Mouse (Mus musculus): ENCODE measurements around the gene Rad9a. TPM values are rescaled to one million over a fixed set of nuclear protein-coding genes. Genes with fewer than 3 reads are reported as not detected.

Rad9a gene
- polyA plus RNA-seq, 1 experiment from 2014 or later = 21.3 TPM

DNA sequence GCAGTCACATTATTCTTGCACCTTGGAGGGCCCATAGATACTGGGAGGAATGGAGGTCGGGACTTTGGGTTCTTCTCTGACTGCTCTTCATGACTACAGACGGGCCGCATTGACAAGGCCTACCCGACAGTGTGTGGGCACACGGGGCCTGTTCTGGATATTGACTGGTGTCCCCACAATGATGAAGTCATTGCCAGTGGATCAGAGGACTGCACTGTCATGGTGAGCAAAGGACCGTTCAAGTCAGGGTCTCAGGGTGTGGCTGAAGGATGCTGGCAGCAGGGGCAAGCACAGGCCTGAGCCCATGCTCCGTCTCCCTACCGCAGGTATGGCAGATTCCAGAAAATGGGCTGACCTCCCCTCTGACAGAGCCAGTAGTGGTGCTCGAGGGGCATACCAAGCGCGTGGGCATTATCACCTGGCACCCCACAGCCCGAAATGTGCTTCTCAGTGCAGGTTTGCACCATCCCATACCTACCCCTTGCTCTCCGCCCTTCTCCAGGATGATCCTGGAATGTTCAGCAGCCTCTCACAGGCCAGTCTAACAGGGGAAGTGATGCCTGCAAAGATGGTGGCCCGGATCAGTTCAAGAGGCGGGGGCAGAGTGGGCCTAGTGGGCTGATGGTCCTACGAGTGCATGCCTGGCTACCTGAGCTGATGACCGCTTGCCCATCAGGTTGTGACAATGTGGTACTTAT lies 51.5 kb downstream of the Rad9a start:
- peak overlapping the region; percentile 91 for H3K9ac ChIP-seq
- peaks cover 42% of the 10 kb centered on the region for H3K4me1 ChIP-seq
- WGBS = 90% methylated on average over 17 of the region's 17 CpGs
- H3K27ac ChIP-seq (replicated peaks) = no peak overlapping the region
- H3K27me3 ChIP-seq (replicated peaks) = no peaks in the 10 kb centered on the region
- peaks cover 44% of the 10 kb centered on the region for H3K36me3 ChIP-seq
- H3K9me3 ChIP-seq = peaks cover 5% of the 10 kb centered on the region; the same call in 1 of the 2 replicates
- ATAC-seq (ENCODE audit: extremely low read depth, insufficient number of reproducible peaks, low FRiP score, low TSS enrichment) = no peak
- H3K4me2 ChIP-seq = peak overlapping the region; percentile 88
- H3K4me3 ChIP-seq = peak overlapping the region; percentile 84; the same call in 1 of the 2 replicates

- Histone ChIP-seq H3K9me3 (peaks cover 5% of the 10 kb centered on the region; the same call in 1 of the 2 replicates), H3K27me3 (replicated peaks) (no peaks in the 10 kb centered on the region), H3K4me2 (peak overlapping the region; percentile 88), H3K4me1 (peaks cover 42% of the 10 kb centered on the region), H3K9ac (peak overlapping the region; percentile 91), H3K36me3 (peaks cover 44% of the 10 kb centered on the region), H3K27ac (replicated peaks) (no peak overlapping the region; the same call in 1 of the 2 replicates), H3K4me3 (peak overlapping the region; percentile 84)
- no peak for ATAC-seq (ENCODE audit: extremely low read depth, insufficient number of reproducible peaks, low FRiP score, low TSS enrichment)
- 81% methylated on average over 11 of the region's 11 CpGs for WGBS
These were observed 52.2 kb downstream of the Rad9a start for GRCm38 (mm10) chr19:4149283-4149682.

- no peak for ATAC-seq (ENCODE audit: extremely low read depth, insufficient number of reproducible peaks, low FRiP score, low TSS enrichment)
- Histone ChIP-seq H3K36me3 (peaks cover 40% of the 10 kb centered on the region), H3K4me2 (peak overlapping the region; percentile 88), H3K4me1 (peaks cover 42% of the 10 kb centered on the region), H3K9ac (peak overlapping the region; percentile 91), H3K4me3 (peak overlapping the region; percentile 84), H3K27ac (replicated peaks) (peak overlapping the region; percentile 76), H3K9me3 (peaks cover 5% of the 10 kb centered on the region; the same call in 1 of the 2 replicates), H3K27me3 (replicated peaks) (no peaks in the 10 kb centered on the region)
- 3% methylated on average over 8 of the region's 8 CpGs for WGBS
These were observed 52.6 kb downstream of the Rad9a start for GRCm38 (mm10) chr19:4148819-4149218.

DNA sequence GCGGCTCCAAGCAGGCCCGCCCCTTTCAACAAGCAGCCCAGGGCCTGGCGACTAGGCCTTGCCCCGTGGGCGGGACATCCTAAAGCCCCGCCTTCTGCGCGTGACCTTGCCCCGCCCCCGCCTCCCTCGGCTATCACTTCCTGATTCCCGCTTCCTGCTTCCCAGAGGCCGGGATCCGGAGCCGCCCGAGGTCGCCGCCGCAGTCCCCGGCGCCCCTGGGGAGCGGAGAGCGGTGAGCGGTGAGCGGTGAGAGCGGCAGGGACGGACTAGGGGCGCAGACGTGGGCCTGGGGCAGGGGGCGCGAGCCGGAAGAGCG lies 53.0 kb downstream of the Rad9a start, which contains the start of gene Coro1b:
Coro1b (plus strand) TSS at position 129 of the 316 bp plus-strand sequence.
- Histone ChIP-seq H3K9ac (peak within 1 kb of the TSS; percentile 91), H3K4me1 (peaks cover 41% of the 10 kb centered on the region), H3K27ac (replicated peaks) (peak within 1 kb of the TSS; percentile 76), H3K27me3 (replicated peaks) (no peaks in the 10 kb centered on the region), H3K4me3 (peak within 1 kb of the TSS; percentile 84), H3K36me3 (peaks cover 36% of the 10 kb centered on the region), H3K4me2 (peak within 1 kb of the TSS; percentile 88), H3K9me3 (peaks cover 5% of the 10 kb centered on the region; the same call in 1 of the 2 replicates)
- WGBS = 0% methylated on average over 30 of the region's 33 CpGs
- peak; percentile 91 for ATAC-seq (ENCODE audit: extremely low read depth, insufficient number of reproducible peaks, low FRiP score, low TSS enrichment)

DNA sequence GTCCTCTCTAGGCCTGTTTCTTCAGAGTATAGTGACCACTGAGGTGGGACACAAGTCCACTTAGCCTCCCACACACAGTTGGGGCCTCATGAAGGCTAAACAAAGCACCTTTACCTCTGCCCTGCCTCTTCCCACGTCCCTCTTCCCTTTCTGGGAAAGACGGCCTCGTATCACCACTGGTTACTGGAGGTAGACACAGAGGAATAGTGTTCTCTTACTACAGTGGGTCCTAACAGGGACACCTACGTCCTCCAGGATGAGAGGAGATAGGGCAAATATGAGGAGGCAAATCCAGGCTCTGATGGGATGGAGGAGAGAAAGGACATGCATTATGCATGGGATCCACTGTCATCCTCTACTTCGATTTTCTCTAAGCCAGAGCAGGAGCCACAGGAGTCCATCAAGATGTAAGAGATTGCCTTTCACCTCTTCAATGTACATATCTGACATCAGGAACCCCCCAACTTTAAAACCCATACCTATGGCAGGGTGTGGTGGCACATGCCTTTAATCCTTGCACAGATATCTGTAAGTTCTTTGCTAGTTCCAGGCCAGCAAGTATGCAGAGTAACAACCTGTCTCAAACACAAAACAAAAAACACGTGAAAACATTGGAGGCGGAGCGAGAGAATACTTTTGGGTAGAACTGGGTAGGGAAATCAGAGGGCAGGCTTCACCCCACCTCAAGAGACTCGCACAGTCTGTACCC lies 53.5 kb downstream of the Rad9a start:
- Histone ChIP-seq H3K27ac (replicated peaks) (peak overlapping the region; percentile 41; the same call in 1 of the 2 replicates), H3K27me3 (replicated peaks) (no peaks in the 10 kb centered on the region), H3K4me3 (peak overlapping the region; percentile 84), H3K9ac (peak overlapping the region; percentile 91), H3K9me3 (peaks cover 5% of the 10 kb centered on the region; the same call in 1 of the 2 replicates), H3K4me1 (peaks cover 36% of the 10 kb centered on the region), H3K36me3 (peaks cover 31% of the 10 kb centered on the region), H3K4me2 (peak overlapping the region; percentile 88)
- no peak for ATAC-seq (ENCODE audit: extremely low read depth, insufficient number of reproducible peaks, low FRiP score, low TSS enrichment)
- WGBS = 40% methylated on average over 9 of the region's 9 CpGs

- H3K27me3 ChIP-seq (replicated peaks) = no peaks in the 10 kb centered on the region
- peaks cover 5% of the 10 kb centered on the region; the same call in 1 of the 2 replicates for H3K9me3 ChIP-seq
- no peak overlapping the region for H3K4me3 ChIP-seq
- H3K9ac ChIP-seq = 0 out of 2 replicates have a peak overlapping the region, but pooled peaks have one; percentile 91
- no peak overlapping the region for H3K4me2 ChIP-seq
- ATAC-seq (ENCODE audit: extremely low read depth, insufficient number of reproducible peaks, low FRiP score, low TSS enrichment) = no peak
- peaks cover 22% of the 10 kb centered on the region for H3K36me3 ChIP-seq
- H3K27ac ChIP-seq (replicated peaks) = no peak overlapping the region
- 49% methylated on average over 3 of the region's 3 CpGs for WGBS
- peaks cover 30% of the 10 kb centered on the region for H3K4me1 ChIP-seq
These were observed 54.4 kb downstream of the Rad9a start for GRCm38 (mm10) chr19:4147022-4147405.

- WGBS = 60% methylated on average over 12 of the region's 12 CpGs
- H3K4me2 ChIP-seq = no peak overlapping the region
These were observed 55.0 kb downstream of the Rad9a start for GRCm38 (mm10) chr19:4146366-4147021.

DNA sequence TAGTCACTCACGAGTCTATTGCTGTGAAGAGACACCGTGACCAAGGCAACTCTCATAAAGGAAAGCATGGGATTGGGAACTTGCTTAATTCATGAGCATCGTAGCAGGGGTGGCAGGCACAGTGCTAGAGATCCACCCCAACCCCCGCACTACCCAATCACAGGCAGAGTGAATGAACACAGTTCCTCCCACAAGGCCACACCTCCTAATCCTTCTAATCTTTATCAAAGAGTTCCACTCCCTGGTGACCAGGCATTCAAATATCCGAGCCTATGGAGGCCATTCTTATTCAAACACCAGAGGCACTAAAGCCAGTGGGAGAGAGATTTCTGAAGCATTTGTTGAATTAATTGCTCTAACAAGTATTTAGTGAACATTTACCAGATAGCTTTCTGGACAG lies 55.5 kb downstream of the Rad9a start:
- ATAC-seq (ENCODE audit: extremely low read depth, insufficient number of reproducible peaks, low FRiP score, low TSS enrichment) = no peak
- Histone ChIP-seq H3K4me2 (no peak overlapping the region), H3K27me3 (replicated peaks) (no peaks in the 10 kb centered on the region), H3K27ac (replicated peaks) (no peak overlapping the region), H3K4me3 (no peak overlapping the region), H3K9ac (no peak overlapping the region), H3K36me3 (peaks cover 12% of the 10 kb centered on the region), H3K9me3 (peaks cover 5% of the 10 kb centered on the region; the same call in 1 of the 2 replicates), H3K4me1 (peaks cover 21% of the 10 kb centered on the region)
- WGBS = 84% methylated on average over 5 of the region's 5 CpGs

More at GRCm38 (mm10) chr19:4146366-4147021, 55.0 kb downstream of the Rad9a start:
- Histone ChIP-seq H3K4me1 (peaks cover 27% of the 10 kb centered on the region), H3K36me3 (peaks cover 18% of the 10 kb centered on the region), H3K9ac (no peak overlapping the region), H3K9me3 (peaks cover 5% of the 10 kb centered on the region; the same call in 1 of the 2 replicates), H3K4me3 (no peak overlapping the region), H3K27ac (replicated peaks) (no peak overlapping the region), H3K27me3 (replicated peaks) (no peaks in the 10 kb centered on the region)
- ATAC-seq (ENCODE audit: extremely low read depth, insufficient number of reproducible peaks, low FRiP score, low TSS enrichment) = no peak

Small RNAs within 50 kb of the gene (microRNA-seq; reads per million reads assigned to microRNA genes)
- gene Gm26115 = not detected

Other genes with a start within 250 kb of the Rad9a start
- gene Aldh3b3, start 243.0 kb downstream of the Rad9a start, polyA plus RNA-seq (2015; fragmentation: Nextera tagmentation; extraction: Ambion mirVana) = not detected in 2 replicates
- 0.06 TPM in 1 of 2 replicates, not detected in the other for gene Aldh3b2, start 229.3 kb downstream of the Rad9a start, polyA plus RNA-seq (2015; fragmentation: Nextera tagmentation; extraction: Ambion mirVana)
- gene Acy3, start 215.1 kb downstream of the Rad9a start, polyA plus RNA-seq (2015; fragmentation: Nextera tagmentation; extraction: Ambion mirVana) = 10.4 and 10.8 TPM in 2 replicates
- not detected in 2 replicates for gene Tbx10, start 208.9 kb downstream of the Rad9a start, polyA plus RNA-seq (2015; fragmentation: Nextera tagmentation; extraction: Ambion mirVana)
- 51.7 and 60.0 TPM in 2 replicates for gene Nudt8, start 201.1 kb downstream of the Rad9a start, polyA plus RNA-seq (2015; fragmentation: Nextera tagmentation; extraction: Ambion mirVana)
- gene Gm49405, start 201.0 kb downstream of the Rad9a start, polyA plus RNA-seq (2015; fragmentation: Nextera tagmentation; extraction: Ambion mirVana) = 4.1 and 5.4 TPM in 2 replicates
- 80.5 and 99.3 TPM in 2 replicates for gene Doc2g, start 198.3 kb downstream of the Rad9a start, polyA plus RNA-seq (2015; fragmentation: Nextera tagmentation; extraction: Ambion mirVana)
- 407 and 462 TPM in 2 replicates for gene Ndufv1, start 188.9 kb downstream of the Rad9a start, polyA plus RNA-seq (2015; fragmentation: Nextera tagmentation; extraction: Ambion mirVana)
- gene Gstp1, start 163.7 kb downstream of the Rad9a start, polyA plus RNA-seq (2015; fragmentation: Nextera tagmentation; extraction: Ambion mirVana) = 380 and 421 TPM in 2 replicates
- gene Gstp2, start 155.6 kb downstream of the Rad9a start, polyA plus RNA-seq (2015; fragmentation: Nextera tagmentation; extraction: Ambion mirVana) = 5.1 and 5.9 TPM in 2 replicates
- 0.29 and 0.61 TPM in 2 replicates for gene Gstp3, start 142.1 kb downstream of the Rad9a start, polyA plus RNA-seq (2015; fragmentation: Nextera tagmentation; extraction: Ambion mirVana)
- not detected in 2 replicates for gene Cabp2, start 120.1 kb downstream of the Rad9a start, polyA plus RNA-seq (2015; fragmentation: Nextera tagmentation; extraction: Ambion mirVana)
- 64.5 and 64.9 TPM in 2 replicates for gene Cdk2ap2, start 104.5 kb downstream of the Rad9a start, polyA plus RNA-seq (2015; fragmentation: Nextera tagmentation; extraction: Ambion mirVana)
- 18.2 and 21.8 TPM in 2 replicates for gene Pitpnm1, start 101.7 kb downstream of the Rad9a start, polyA plus RNA-seq (2015; fragmentation: Nextera tagmentation; extraction: Ambion mirVana)
- gene Aip, start 75.8 kb downstream of the Rad9a start, polyA plus RNA-seq (2015; fragmentation: Nextera tagmentation; extraction: Ambion mirVana) = 84.3 and 96.3 TPM in 2 replicates
- not detected in 2 replicates for gene Gpr152, start 61.9 kb downstream of the Rad9a start, polyA plus RNA-seq (2015; fragmentation: Nextera tagmentation; extraction: Ambion mirVana)
- not detected in 2 replicates for gene Cabp4, start 57.6 kb downstream of the Rad9a start, polyA plus RNA-seq (2015; fragmentation: Nextera tagmentation; extraction: Ambion mirVana)
- 107 and 122 TPM in 2 replicates for gene Coro1b, start 53.0 kb downstream of the Rad9a start, polyA plus RNA-seq (2015; fragmentation: Nextera tagmentation; extraction: Ambion mirVana)
- 1.2 and 1.4 TPM in 2 replicates for gene Ptprcap, start 48.1 kb downstream of the Rad9a start, polyA plus RNA-seq (2015; fragmentation: Nextera tagmentation; extraction: Ambion mirVana)
- gene Rps6kb2, start 38.3 kb downstream of the Rad9a start, polyA plus RNA-seq (2015; fragmentation: Nextera tagmentation; extraction: Ambion mirVana) = 46.0 and 47.1 TPM in 2 replicates
- 4.4 and 5.0 TPM in 2 replicates for gene Carns1, start 26.2 kb downstream of the Rad9a start, polyA plus RNA-seq (2015; fragmentation: Nextera tagmentation; extraction: Ambion mirVana)
- 2.0 and 2.7 TPM in 2 replicates for gene Tbc1d10c, start 10.4 kb downstream of the Rad9a start, polyA plus RNA-seq (2015; fragmentation: Nextera tagmentation; extraction: Ambion mirVana)
- gene Ppp1ca, start 9.6 kb downstream of the Rad9a start, polyA plus RNA-seq (2015; fragmentation: Nextera tagmentation; extraction: Ambion mirVana) = 642 and 729 TPM in 2 replicates
- gene Clcf1, start 12.6 kb upstream of the Rad9a start, polyA plus RNA-seq (2015; fragmentation: Nextera tagmentation; extraction: Ambion mirVana) = 1.1 and 1.9 TPM in 2 replicates
- not detected in 2 replicates for gene AC109138.7, start 12.7 kb upstream of the Rad9a start, polyA plus RNA-seq (2015; fragmentation: Nextera tagmentation; extraction: Ambion mirVana)
- 19.9 and 23.5 TPM in 2 replicates for gene Pold4, start 30.2 kb upstream of the Rad9a start, polyA plus RNA-seq (2015; fragmentation: Nextera tagmentation; extraction: Ambion mirVana)
- 5.0 and 6.7 TPM in 2 replicates for gene Ssh3, start 67.5 kb upstream of the Rad9a start, polyA plus RNA-seq (2015; fragmentation: Nextera tagmentation; extraction: Ambion mirVana)
- 1.0 and 1.6 TPM in 2 replicates for gene Ankrd13d, start 81.5 kb upstream of the Rad9a start, polyA plus RNA-seq (2015; fragmentation: Nextera tagmentation; extraction: Ambion mirVana)
- 9.4 and 12.9 TPM in 2 replicates for gene Grk2, start 104.6 kb upstream of the Rad9a start, polyA plus RNA-seq (2015; fragmentation: Nextera tagmentation; extraction: Ambion mirVana)
- 31.6 and 35.5 TPM in 2 replicates for gene Kdm2a, start 196.6 kb upstream of the Rad9a start, polyA plus RNA-seq (2015; fragmentation: Nextera tagmentation; extraction: Ambion mirVana)
- gene Rhod, start 237.8 kb upstream of the Rad9a start, polyA plus RNA-seq (2015; fragmentation: Nextera tagmentation; extraction: Ambion mirVana) = 25.0 and 25.1 TPM in 2 replicates